Mouse (Mus musculus) megakaryocyte-erythroid progenitor cell, adult 5-6 weeks (primary cell): ENCODE data around the gene Pgpep1. TPM values are rescaled to one million over a fixed set of nuclear protein-coding genes. Genes with fewer than 3 reads are reported as not detected.

Experiments
- ATAC-seq: replicated peaks from 2 replicates; pipeline ENCODE4 v1.8.0; 2016; ENCODE audit warnings: mild to moderate bottlenecking, inconsistent platforms; ENCODE audit not compliant: severe bottlenecking, poor library complexity, low FRiP score, low TSS enrichment
- total RNA-seq, 2 experiments: library from RNA; stranded (forward) in 1 of 2; stranded (reverse) in 1 of 2; fragments of 200-1000, 215-1000 nt in 1 of 2; fragments of >200 nt in 1 of 2; fragmentation: Nextera tagmentation in 1 of 2; gene quantifications; 2 replicates each; pipeline ENCODE4 v1.2.3; 2014 to 2017

Pgpep1 gene
- total RNA-seq, 2 experiments from 2014 or later, result 5.1 to 8.8 TPM

- no peak for ATAC-seq
These were observed 45.7 kb downstream of the Pgpep1 start for GRCm38 (mm10) chr8:70614469-70614868.

- no peak for ATAC-seq
These were observed 46.4 kb downstream of the Pgpep1 start for GRCm38 (mm10) chr8:70613763-70614162.

- ATAC-seq, result peak; percentile 48
These were observed 48.3 kb downstream of the Pgpep1 start for GRCm38 (mm10) chr8:70611849-70612248.

GRCm38 (mm10) chr8:70610796-70611771, 49.1 kb downstream of the Pgpep1 start:
- ATAC-seq, result peak; percentile 26

GRCm38 (mm10) chr8:70609849-70610795, 50.1 kb downstream of the Pgpep1 start:
- ATAC-seq, result peak; percentile 36

GRCm38 (mm10) chr8:70609368-70609848, 50.8 kb downstream of the Pgpep1 start:
- ATAC-seq, result no peak

- no peak for ATAC-seq
These were observed 51.3 kb downstream of the Pgpep1 start, which contains the start of gene Ssbp4 for GRCm38 (mm10) chr8:70608749-70609367. TSS of gene Ssbp4 (minus strand) at chr8:70608872.

- ATAC-seq, result 0 out of 2 replicates have a peak, but pooled peaks have one; percentile 2
These were observed 52.1 kb downstream of the Pgpep1 start for GRCm38 (mm10) chr8:70607898-70608748.

- ATAC-seq, result no peak
These were observed 52.6 kb downstream of the Pgpep1 start for GRCm38 (mm10) chr8:70607603-70607897.

GRCm38 (mm10) chr8:70606780-70607602, 53.2 kb downstream of the Pgpep1 start:
- no peak for ATAC-seq

GRCm38 (mm10) chr8:70605871-70606779, 54.1 kb downstream of the Pgpep1 start:
- ATAC-seq, result no peak

- ATAC-seq, result no peak
These were observed 55.6 kb downstream of the Pgpep1 start for GRCm38 (mm10) chr8:70604558-70604957.

- ATAC-seq, result no peak
These were observed 57.9 kb downstream of the Pgpep1 start for GRCm38 (mm10) chr8:70602139-70602811.

- ATAC-seq, result peak; percentile 58
These were observed 58.9 kb downstream of the Pgpep1 start for GRCm38 (mm10) chr8:70601271-70601649.

- no peak for ATAC-seq
These were observed 59.5 kb downstream of the Pgpep1 start for GRCm38 (mm10) chr8:70600473-70601270.
